In genomic region chr17:14541035-14541434, GRCm38 (mm10) we compare ENCODE assay signal across 21 mouse cellular contexts.
DNase-seq lines count a peak whose midpoint lies in the region; ATAC-seq lines count a peak whose summit lies in the region.
"Had no signal": no experiment of that assay in that cellular context is flagged by ENCODE, and none has a peak within 500 bp of the region (broad histone marks: within the 10 kb centered on the region; RNA-seq: fewer than 3 reads in every experiment).

No protein-coding gene starts in this region.

- WGBS in kidney, embryonic 15.5 days = 69% methylated on average over 8 of the region's 8 CpGs

- DNase-seq in heart, adult 11 months = peak; percentile 57
- DNase-seq in heart, postnatal 25 days (ENCODE audit: low spot score) = no peak
- DNase-seq in kidney, postnatal 25 days = no peak
- no peak for DNase-seq in spleen, postnatal 36 days (ENCODE audit: low spot score in 2 of 2)
- DNase-seq: B cell, adult 2 months; cerebellum, adult 11 months; cerebellum, adult 9-10 months; cerebellum, postnatal 25 days; gastrocnemius, postnatal 10 days; heart, adult 2 months; heart, postnatal 10 days had no signal

- peak overlapping the region; percentile 61; the same call in 1 of the 2 replicates for H3K27ac ChIP-seq in kidney, embryonic 15.5 days
- H3K27ac ChIP-seq: embryonic facial prominence, embryonic 12.5 days; forebrain, embryonic 15.5 days; heart, adult 2 months; hindbrain, embryonic 10.5 days; hindbrain, embryonic 14.5 days had no signal

- intact Hi-C loops in heart, postnatal 25 days (cut with DNase I) = no loop called here

- H3K4me2 ChIP-seq in kidney, embryonic 15.5 days = no peak overlapping the region
- H3K4me2 ChIP-seq: embryonic facial prominence, embryonic 12.5 days; forebrain, embryonic 15.5 days; hindbrain, embryonic 14.5 days had no signal

- H3K27me3 ChIP-seq in kidney, embryonic 15.5 days = no peaks in the 10 kb centered on the region
- no peaks in the 10 kb centered on the region for H3K27me3 ChIP-seq in megakaryocyte, embryonic 14.5 days (replicated peaks)
- H3K27me3 ChIP-seq: embryonic facial prominence, embryonic 12.5 days; forebrain, embryonic 15.5 days had no signal

- no peak overlapping the region for H3K9ac ChIP-seq in kidney, embryonic 15.5 days
- H3K9ac ChIP-seq: embryonic facial prominence, embryonic 12.5 days; forebrain, embryonic 15.5 days; hindbrain, embryonic 14.5 days had no signal

- H3K4me3 ChIP-seq in kidney, embryonic 15.5 days (replicated peaks) = no peak overlapping the region
- H3K4me3 ChIP-seq in megakaryocyte, embryonic 14.5 days (replicated peaks) = peak overlapping the region; percentile 23
- H3K4me3 ChIP-seq: embryonic facial prominence, embryonic 12.5 days; forebrain, embryonic 15.5 days; heart, adult 2 months; hindbrain, embryonic 10.5 days had no signal

- H3K4me1 ChIP-seq in kidney, embryonic 15.5 days = 0 out of 2 replicates have a peak, but pooled peaks cover 6% of the 10 kb centered on the region
- H3K4me1 ChIP-seq in megakaryocyte, embryonic 14.5 days = no peaks in the 10 kb centered on the region
- H3K4me1 ChIP-seq: embryonic facial prominence, embryonic 12.5 days; hindbrain, embryonic 10.5 days had no signal

- H3K9me3 ChIP-seq in kidney, embryonic 15.5 days (replicated peaks) = no peaks in the 10 kb centered on the region
- H3K9me3 ChIP-seq in megakaryocyte, embryonic 14.5 days = no peaks in the 10 kb centered on the region
- H3K9me3 ChIP-seq: embryonic facial prominence, embryonic 12.5 days; forebrain, embryonic 15.5 days; G1E; hindbrain, embryonic 10.5 days had no signal

- no peak for ATAC-seq in kidney, embryonic 15.5 days (replicated peaks; ENCODE audit: low FRiP score)
- no peak for ATAC-seq in megakaryocyte, adult 5-6 weeks (ENCODE audit: poor library complexity, severe bottlenecking)
- ATAC-seq in activated CD4-positive, CD25-positive, alpha-beta regulatory T cell, adult 4 months = no peak
- ATAC-seq: CD4-positive, CD25-positive, alpha-beta regulatory T cell, adult 4 months; forebrain, embryonic 15.5 days had no signal

- no peaks in the 10 kb centered on the region for H3K36me3 ChIP-seq in kidney, embryonic 15.5 days
- H3K36me3 ChIP-seq in megakaryocyte, embryonic 14.5 days (replicated peaks; ENCODE audit: low read length) = no peaks in the 10 kb centered on the region
- H3K36me3 ChIP-seq: embryonic facial prominence, embryonic 12.5 days; forebrain, embryonic 15.5 days; G1E; hindbrain, embryonic 10.5 days had no signal
